Mouse (Mus musculus): Measurements from ENCODE around the gene Eef1a1.

DNA sequence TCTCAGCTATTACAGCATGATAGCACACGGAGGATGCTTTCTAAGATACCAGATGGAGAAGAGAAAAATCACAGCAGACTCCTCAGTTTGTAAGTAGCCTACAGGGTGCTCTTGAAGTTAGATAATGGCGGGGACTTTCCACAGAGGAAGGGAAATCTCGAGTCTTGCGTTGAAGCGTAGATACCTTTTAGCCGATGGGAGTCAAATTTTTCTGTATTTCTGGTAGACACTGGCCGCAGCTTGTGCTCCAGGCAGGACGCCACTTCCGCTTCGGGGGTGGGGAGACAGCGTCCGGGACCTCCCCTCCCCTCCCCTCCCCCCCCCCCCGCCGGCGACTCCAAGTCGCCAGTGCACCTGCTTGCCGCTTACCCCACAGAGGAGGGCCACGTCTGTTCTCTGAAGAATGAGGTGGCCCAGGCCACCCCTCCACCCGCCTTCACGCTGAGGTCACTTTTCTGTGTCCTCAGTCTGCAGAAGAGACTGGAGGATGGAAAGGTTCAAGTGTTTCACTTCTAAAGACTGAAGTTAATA lies at the start of gene Eef1a1:
- TF ChIP-seq CTCF (IDR thresholded peaks at IDR 0.05; ENCODE audit: low read depth) (no peak), EP300 (IDR thresholded peaks at IDR 0.05; ENCODE audit: low read depth) (no peak)
